Mouse (Mus musculus): Measurements from ENCODE around the gene Nav1.

Nav1 gene

DNA sequence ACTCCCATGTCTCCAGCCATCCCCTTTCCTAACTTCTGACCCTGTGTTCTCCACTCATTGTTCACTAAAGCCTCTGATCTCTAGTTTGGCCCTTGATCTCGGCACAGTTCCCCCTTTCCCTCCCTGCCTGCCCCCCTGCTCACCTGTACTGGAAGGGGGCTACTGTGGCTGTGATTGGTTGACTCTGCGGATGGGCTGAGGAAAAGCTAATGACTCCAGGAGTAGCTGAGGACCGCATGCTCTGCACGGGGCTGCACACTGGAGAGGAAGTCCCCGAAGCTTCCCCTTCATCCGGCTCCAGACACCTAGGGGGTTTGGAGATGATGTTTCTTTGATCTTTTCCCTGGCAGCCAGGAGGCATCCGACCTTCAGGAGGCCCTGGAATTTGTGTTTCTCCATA is at the start of gene Nav1:
Gene Nav1 (minus strand): TSS at position 277 of the 400 bp plus-strand sequence.
- no peak for DNase-seq (ENCODE audit: low spot score in 2 of 2)

DNA sequence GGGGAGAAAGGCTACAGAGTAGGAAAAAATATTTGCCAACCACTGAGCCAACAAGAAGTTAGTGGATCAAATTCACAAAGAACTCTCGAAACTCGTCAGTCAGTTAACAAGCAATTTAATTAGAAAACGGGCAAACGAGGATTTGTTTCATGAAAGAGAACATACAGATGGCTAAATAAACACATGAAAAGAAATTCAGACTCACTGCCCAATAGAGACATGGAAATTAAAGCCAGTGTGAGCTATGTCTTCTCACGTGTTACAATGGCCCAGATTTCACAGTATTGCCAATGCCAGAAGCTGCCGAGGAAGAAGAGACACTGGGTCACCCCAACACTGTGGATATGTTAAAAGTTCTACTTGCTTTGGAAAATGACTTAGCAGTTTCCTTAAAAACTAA is 46.8 kb upstream of the Nav1 start:
- DNase-seq (ENCODE audit: low spot score in 2 of 2): no peak

DNA sequence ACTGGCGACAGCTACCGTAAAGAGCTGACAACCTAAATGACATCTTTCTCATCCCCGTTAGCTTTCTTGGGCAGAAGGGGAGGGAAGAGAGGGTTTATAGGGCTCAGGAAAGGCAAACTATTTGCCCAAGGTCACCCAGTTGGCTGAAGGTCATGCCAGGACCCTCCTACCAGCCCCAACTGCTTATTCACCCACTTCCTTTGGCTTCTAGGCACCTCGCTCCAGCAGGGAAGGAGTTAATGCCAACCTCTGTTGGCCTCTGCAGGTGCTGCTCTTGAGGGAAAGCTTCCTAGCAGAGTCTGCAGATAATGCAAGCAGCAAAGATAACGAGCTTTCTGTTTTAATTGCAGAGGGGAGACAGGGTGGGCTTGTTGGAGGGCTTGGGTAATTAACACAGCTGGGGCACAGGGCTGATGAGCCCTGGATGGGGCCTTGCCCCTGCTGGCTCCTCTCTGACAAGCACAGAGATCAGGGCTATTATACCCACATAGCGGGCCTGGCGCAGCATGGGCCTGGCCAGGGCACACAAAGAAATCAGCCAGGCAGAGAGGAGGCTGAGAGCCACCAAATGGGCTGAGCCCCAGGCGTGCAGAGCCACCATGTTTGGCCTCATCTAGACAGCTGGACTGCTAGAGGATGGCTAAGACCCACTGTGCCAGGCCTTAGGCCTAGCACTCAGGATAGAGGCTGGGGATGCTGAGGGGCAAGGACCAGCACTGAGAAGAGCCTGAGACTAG is 38.5 kb upstream of the Nav1 start:
- DNase-seq (ENCODE audit: low spot score in 2 of 2): no peak

DNA sequence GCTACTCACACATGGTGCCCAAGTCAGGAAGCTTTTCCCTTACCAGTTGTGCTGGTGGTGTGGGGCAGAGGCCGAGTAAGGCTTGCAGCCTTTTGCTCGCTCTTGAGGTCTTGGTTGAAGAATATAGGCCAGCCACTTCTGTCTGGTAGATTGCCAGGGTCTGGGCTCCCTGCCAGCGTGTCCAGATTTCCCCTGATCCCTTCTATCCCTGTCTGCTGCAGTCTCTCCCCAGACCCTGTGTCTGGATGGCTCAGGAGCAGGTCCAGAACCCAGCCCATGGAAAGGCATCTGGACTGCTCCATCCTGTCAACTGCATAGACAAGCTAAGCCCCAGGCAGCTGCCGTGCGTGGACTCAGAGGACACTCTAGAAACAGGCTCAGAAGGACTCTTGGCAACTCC is 37.0 kb upstream of the Nav1 start:
- no peak for DNase-seq (ENCODE audit: low spot score in 2 of 2)

DNA sequence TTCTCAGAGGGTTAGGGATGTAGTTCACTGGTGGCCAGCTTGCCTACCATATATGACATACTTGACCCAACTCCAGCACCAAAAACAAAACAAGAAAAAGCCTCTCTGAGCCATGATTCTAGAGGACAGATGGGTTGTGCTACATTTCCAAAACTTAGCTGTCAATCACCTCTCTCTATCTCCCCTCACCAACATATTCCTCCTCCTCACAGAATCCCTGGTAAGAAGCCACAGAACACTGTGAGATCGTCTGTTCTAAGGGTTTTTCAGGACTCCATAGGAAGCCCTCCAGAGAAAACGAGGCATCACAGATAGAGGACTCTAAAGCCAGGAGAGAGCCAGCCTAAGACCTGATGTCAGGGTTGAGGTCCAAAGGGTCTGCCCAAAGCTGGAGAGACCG is 36.6 kb upstream of the Nav1 start:
- no peak for DNase-seq (ENCODE audit: low spot score in 2 of 2)

DNA sequence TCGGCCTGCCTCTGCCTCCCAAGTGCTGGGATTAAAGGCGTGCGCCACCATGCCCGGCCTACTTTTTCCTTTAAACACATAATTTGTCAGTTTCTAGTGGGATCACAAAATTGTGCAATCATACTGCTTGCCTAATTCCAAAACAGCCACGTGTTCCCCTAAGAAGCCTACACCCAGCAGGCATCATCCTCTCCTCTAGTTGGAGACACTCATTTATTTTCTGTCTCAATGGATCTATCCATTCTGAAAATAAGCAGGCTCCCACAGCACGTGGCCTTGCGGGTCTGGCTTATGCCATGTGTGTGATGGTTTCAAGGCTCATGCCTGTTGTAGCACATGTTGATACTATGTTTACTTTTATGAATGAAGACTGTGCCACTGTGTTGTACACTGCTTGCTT is 32.8 kb upstream of the Nav1 start:
- DNase-seq (ENCODE audit: low spot score in 2 of 2): no peak

DNA sequence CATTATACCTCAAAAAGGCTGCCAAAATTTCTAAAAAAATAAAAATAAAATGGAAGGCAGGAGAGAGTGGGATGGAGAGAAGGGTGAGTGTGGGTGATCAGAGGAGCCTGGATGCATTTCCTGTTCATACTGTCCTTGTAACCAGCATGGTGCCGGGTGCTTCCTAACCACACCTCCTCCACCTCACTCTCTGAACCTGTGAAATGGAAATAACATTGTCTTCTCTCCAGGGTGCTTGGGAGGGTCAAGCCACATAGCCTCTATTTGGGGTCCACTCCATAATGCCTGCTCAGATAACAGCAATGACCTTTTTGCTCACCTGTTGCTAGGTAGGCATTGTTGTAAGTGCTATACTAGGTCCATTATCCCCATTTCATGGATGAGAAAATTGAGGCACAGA is 32.0 kb upstream of the Nav1 start:
- DNase-seq (ENCODE audit: low spot score in 2 of 2): no peak

DNA sequence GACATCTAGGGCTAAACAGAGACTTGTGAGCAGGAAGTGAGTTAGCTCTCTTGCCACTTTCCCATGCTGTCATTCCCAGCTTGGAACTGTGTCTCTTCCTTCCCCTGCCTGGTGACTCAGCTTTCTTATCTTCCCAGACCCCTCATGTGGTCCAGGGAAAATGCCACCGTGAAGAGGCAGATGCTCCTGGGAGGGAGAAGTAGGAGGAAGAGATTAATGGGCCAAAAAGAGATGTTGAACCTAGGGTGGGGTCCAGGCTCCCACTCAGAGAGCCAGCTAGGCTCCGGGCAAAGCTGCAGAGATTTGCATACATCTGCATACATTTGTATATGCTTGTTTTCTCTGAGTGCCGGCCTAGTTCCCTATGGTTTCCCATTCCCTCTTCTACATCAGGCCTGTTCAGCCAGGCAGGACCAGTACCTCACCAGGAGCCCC is 30.5 kb upstream of the Nav1 start:
- peak in 1 of 2 experiments; percentile 52 for DNase-seq (ENCODE audit: low spot score in 2 of 2)

DNA sequence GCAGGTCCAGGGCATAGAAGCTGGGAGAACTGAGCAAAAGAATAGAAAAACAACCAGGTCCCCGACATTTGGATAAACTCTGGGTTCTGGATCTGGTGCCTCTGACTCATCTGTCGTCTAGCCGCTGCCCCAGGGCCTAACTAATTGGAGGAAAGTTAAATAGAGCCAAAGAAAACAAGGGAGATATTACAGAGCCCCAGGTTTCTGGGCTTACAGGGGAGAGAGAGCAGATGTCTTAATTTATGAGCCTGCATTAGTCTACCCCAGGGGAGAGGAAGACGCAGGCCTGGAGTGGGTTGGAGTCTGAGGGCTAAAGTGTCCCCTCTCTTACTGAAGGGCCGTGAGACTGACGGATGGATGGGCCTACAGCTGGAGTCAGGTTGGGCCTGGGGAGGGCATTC is 29.0 kb upstream of the Nav1 start:
- no peak for DNase-seq (ENCODE audit: low spot score in 2 of 2)

DNA sequence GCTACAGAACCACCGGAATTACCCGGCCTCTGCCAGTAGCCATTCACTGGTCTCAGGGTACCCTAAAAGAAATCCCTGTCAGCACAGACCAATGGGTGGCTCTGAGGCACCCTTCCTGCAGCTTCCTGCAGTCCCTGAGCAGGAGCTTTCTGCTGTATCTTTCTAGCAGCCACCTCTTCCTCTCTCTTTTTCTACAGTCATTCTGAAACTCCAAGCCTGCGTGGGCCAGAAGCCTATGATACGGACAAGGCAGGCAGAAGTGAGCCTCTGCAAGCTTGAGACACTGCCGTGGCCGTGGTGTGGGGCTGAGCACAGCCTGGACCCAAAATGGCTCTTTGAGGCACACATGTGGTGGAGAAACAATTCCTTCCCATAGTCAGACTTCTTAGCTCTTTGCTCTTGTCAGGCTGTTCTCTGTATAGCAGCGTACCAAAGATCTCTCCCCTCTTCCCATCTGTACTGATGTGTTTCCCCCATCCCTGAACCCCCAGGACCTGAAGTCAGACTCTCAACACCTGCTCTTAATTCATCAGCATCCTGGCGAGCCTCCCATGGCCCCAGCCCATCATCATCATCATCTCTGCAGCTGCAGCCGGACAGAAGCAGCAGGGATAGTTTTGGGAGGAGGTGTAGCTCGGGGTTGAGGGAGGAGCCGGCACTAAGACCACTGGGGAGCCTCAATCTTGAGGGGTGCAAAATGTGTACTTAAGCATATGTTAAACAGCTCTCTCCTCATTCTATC is 28.4 kb upstream of the Nav1 start:
- DNase-seq (ENCODE audit: low spot score in 2 of 2): no peak

DNA sequence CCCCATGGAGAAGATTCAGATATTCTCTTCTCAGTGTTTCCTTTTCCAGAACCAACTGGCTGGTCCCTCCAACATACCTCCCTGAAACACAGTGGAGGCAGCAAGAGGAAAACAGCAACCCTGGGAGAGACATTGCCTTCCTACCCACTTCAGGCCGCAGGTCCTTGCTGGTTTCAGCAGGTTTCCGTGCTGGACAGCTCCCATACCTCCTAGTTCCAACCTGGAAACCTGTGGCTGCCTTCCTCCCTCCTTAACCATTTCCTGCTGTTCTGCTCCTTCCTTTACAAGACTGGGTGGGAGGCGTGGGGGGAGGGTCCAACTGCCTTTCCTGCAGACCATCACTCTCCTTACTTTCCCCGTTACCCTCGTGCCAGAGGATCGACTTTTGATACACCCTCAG is 27.7 kb upstream of the Nav1 start:
- DNase-seq (ENCODE audit: low spot score in 2 of 2): no peak

DNA sequence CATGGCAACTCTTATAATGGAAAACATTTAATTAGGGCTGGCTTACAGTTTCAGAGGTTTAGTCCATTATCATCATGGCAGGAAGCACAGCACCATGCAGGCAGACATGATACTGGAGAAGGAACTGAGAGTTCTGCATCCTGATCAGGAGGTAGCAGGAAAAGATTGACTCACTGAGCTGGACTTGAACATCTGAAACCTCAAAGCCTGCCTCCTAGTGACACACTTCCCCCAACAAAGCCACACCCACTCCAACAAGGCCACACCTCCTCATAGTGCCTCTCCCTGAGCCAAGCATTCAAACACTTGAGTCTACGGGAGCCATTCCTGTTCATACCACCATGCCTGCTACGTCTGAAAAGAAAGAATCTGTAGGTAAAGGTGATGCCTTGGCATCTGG is 26.8 kb upstream of the Nav1 start:
- DNase-seq (ENCODE audit: low spot score in 2 of 2): no peak

DNA sequence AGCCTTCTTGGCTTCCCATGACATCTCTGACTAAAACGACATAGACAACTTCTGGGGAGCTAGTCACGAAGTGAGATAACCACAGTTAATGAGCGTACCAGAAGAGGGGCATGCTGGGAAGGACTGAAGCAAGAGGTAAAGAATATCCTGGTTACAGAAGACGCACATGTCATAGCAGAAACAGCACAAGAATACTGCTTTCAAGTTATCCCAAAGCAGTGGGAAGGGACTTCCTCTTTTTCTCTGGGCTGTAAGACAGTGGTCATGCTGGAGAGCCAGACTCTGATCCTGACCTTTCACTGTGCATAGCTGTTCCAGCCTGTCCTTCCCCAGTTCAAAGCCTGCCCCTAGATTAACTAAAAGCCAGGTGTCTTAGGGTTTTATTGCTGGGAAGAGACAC is 26.4 kb upstream of the Nav1 start:
- no peak for DNase-seq (ENCODE audit: low spot score in 2 of 2)

DNA sequence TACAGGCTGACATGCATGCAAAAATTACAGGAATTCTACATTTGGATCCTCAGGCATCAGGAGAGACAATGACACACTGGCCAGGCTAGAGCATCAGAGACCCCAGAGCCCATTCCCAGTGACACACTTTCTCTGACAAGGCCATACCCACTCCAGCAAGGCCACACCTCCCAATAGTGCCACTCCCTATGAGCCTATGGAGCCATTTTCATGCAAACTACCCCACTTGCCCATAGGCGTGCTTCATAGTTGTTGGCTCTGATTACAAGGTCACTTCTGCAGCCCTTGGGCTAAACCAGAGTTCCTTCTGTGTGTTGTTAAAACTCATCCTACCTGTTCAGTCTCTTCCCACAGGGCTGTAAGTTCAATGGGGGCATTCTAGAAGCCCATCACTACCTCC is 25.1 kb upstream of the Nav1 start:
- DNase-seq (ENCODE audit: low spot score in 2 of 2): no peak

DNA sequence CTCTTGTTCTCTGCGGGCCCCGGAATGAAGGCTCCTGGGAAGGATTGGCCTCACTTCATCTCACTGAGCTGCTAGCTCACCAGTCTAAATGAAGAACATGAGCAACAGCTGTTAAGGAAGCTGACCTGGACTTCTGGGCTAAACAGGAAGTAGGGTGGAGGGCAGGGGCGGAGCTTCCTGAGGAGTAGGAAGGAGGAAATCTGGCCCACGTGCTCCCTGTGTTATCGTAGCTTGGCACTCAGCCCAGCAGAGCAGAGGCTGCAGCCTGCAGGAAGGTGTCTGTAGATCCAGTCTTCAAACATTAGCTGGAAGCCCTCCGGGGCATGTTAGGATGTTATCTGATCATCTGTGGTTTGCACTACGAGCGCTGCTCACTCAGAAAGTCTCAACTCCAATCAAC is 24.4 kb upstream of the Nav1 start:
- no peak for DNase-seq (ENCODE audit: low spot score in 2 of 2)

DNA sequence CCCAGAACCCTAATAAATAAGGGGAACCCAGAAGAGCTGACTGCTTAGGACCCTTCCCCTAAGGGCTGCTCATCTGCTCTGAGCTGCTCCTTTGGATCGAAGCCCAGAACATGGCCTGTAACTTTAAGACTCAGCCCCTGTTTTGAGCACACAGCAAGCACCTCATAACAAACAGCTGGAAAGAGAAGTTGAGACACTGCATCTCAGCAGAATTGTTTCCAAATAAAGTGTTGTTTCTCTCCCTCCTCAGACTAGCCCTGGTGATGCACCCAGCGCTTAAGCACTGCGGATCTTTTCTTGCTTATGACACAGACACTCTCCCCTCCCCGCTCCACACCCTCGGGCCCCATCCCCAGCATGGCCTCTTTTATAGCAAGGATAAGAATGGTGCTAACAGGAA is 22.8 kb upstream of the Nav1 start:
- no peak for DNase-seq (ENCODE audit: low spot score in 2 of 2)

DNA sequence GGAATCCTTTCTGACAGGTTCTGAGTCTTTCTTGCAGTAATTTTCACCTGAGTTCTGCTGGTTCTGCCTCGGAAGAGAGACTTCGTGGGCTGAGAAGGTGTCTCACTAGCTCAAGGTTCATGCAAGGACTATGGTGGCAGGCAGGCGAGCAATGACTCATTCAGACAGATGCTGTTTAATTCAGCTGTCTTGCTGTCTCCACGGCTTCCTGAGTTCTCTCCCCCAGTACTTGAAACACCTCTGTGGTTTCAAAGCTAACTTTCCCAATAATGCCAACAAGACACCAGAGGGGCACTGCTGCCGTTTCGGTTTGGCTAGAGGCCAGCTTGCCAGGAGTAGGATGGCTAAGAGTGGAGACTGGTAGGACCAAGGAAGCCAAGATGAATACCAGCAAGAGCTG is 19.1 kb upstream of the Nav1 start:
- DNase-seq (ENCODE audit: low spot score in 2 of 2): no peak

DNA sequence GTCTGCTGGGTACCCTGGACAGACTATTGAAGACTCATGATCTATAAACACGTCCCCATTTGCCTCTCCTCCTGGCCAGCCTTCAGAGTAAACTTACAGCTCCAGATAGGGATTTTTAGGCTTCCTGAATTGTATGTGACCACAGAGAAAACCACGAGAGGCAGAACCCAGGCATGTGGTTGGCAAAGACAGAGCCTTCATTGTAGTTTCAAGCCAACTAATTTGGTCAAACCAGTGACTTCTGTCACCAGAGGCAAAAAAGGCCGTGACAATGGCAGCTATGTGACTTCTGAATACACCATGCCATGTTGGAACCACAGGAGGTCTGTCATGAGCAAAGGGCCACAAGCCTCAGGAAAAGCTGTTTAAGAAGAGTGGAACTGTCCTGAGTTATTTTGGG is 18.6 kb upstream of the Nav1 start:
- no peak for DNase-seq (ENCODE audit: low spot score in 2 of 2)

DNA sequence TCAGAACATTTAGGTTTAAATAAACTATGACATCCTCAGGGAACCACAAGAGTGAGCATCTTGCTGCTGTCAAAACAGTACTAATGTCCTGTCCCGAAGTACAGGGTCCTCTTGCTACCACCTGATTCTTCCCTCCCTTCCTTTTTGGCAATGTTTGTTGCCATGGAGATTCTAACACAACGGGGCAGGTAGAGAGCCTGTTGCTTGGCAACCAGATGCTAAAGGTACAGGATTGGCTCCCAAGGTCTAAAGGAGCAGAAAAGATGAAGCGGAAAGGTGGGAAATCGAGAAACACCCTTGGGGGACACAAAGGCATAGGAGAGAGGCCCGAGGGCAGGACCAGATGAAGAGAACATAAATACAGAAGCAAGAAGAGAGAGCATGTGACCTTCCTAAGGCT is 17.6 kb upstream of the Nav1 start:
- no peak for DNase-seq (ENCODE audit: low spot score in 2 of 2)

DNA sequence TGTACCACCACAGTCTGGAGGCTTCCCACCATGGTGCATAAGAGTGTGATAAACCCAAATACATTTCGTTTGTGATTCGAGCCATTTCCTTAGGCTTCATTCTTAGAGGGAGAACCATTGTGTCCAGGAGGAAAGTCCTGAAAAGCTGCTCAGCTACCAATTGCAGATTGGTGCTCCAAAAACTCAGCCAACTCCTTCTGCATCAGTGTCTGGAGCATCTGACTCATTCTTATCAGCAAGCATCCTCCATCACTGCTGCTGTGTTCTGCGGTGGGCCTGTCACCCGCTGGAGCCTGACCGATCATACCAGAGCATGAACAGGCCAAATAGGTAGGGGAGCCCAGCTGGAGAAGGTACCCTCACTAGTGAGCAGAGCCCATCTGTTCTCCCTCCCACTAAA is 16.0 kb upstream of the Nav1 start:
- DNase-seq (ENCODE audit: low spot score in 2 of 2): no peak

DNA sequence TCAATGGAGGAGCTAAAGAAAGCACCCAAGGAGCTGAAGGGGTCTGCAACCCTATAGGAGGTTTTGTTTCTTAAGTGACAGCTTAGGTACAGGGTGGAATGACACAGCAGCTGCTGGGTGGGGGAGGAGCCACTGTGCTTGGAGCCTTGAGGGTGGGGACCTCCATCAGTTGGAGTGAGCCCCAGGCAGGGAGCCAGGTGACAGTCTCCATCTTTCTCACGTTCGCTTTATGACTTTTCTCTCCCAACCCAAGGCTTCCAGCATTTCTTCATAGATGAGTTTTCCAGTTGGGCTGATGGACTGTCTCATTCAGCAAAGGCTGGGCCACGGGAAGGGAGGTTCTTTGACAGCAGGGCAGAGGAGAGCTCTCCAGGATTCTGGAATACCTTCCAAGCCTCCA is 14.2 kb upstream of the Nav1 start:
- DNase-seq (ENCODE audit: low spot score in 2 of 2): no peak

DNA sequence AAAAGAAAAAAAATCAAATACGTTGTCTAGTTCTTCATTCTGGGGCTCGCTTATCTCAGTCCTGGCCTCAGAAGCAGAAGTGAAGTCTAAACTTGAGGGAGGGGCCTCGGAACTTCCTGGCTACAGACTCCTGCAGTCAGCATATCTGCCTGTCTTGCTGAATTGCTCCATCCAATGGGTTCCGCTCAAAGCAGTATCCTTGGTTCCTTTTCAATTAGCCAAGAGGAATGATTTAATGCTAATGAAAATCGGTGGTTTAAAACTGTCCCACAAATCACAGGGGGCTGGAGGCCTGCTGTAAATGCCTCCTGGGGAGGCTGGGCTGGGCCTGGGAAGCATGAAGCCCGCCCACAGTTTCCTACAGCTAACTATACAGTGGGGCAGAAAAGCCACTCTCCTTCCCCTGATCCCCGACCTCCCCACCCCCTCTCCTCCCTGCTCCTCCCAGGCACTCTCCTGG is 12.9 kb upstream of the Nav1 start:
- no peak for DNase-seq (ENCODE audit: low spot score in 2 of 2)

DNA sequence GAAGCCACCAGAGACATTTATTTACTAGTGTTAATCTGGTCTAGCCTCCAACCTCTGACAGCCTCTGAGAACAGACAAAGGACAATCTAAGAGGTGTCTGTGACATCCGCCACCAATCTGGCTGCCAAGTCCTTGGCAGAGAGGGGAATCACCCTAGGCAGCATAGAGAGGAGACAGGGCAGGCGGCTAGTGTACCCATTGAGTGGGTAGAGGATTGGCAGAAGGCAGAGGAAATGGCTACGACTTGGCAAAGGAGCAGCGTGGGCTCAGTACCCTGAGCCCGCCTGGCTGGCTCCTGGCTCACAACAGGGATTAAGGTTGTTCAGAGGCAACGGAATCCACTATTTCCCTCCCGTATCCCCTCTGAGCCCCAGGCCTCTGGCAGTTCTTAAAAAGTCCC is 12.0 kb upstream of the Nav1 start:
- no peak for DNase-seq (ENCODE audit: low spot score in 2 of 2)

DNA sequence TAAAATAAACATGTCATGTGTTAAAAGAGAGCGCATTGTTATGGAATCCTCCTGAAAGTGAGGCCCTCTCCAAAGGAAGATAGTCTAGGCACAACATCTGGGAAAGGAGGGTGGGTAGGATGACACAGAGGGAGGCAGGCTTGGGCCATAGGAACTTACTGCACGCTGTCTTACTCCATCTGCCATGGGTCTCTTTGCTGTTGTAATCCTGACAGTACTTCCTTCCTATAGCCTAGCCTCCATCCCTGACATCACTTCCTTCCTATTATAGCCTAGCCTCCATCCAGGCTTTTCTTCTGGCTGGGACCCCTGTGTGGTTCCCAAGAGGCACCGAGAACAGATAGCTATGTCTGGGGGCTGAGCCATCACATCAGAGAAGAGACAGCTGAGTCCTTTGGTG is 10.2 kb upstream of the Nav1 start:
- no peak for DNase-seq (ENCODE audit: low spot score in 2 of 2)

Data from frontal cortex, postnatal 36 days (tissue).